Mouse (Mus musculus) G1E (cell line): ENCODE results near the gene Myom1. TPM values are rescaled to one million over a fixed set of nuclear protein-coding genes. Genes with fewer than 3 reads are reported as not detected.

Experiments used
- ATAC-seq: 2 replicates; pipeline ENCODE4 v1.8.0; 2016; ENCODE audit warnings: mild to moderate bottlenecking; ENCODE audit not compliant: insufficient number of reproducible peaks, poor library complexity, low FRiP score, severe bottlenecking; ENCODE audit errors: extremely low read depth
- DNase-seq: peaks from one replicate; pipeline ENCODE4 v3.0.0; 2012; ENCODE audit warnings: low spot score
- H3K27me3 ChIP-seq: 2 replicates; pipeline ENCODE4 v1.6.1; 2012; ENCODE audit warnings: mild to moderate bottlenecking, low read length, inconsistent platforms; ENCODE audit not compliant: insufficient read depth
- H3K36me3 ChIP-seq: replicated peaks from 2 replicates; pipeline ENCODE3; 2012; ENCODE audit warnings: mild to moderate bottlenecking, inconsistent platforms
- H3K4me1 ChIP-seq: 2 replicates; pipeline ENCODE4 v1.6.1; 2012; ENCODE audit warnings: low read depth, low read length, inconsistent platforms, mixed read lengths; ENCODE audit not compliant: insufficient read depth
- H3K4me3 ChIP-seq: 2 replicates; pipeline ENCODE4 v1.5.1; 2012; ENCODE audit warnings: low read depth, mild to moderate bottlenecking, inconsistent platforms, low read length, moderate library complexity, mixed read lengths
- H3K9me3 ChIP-seq: replicated peaks from 2 replicates; pipeline ENCODE4 v1.6.1; 2012; ENCODE audit warnings: inconsistent platforms
- CTCF ChIP-seq: IDR thresholded peaks from 2 replicates; pipeline ENCODE4 v1.5.1; 2012; ENCODE audit warnings: low read depth, low read length, inconsistent platforms, mixed read lengths
- GATA1 ChIP-seq: IDR thresholded peaks from 2 replicates; pipeline ENCODE4 v1.6.1; 2012; ENCODE audit warnings: borderline replicate concordance, low read length, inconsistent platforms, mixed read lengths
- GATA2 ChIP-seq: IDR thresholded peaks from 2 replicates; pipeline ENCODE4 v1.6.1; 2012; ENCODE audit warnings: low read depth, low read length, inconsistent platforms, borderline replicate concordance
- POLR2AphosphoS5 ChIP-seq: IDR thresholded peaks from 2 replicates; pipeline ENCODE4 v1.6.1; 2012; ENCODE audit warnings: low read depth, low read length, inconsistent platforms; ENCODE audit not compliant: insufficient replicate concordance
- TAL1 ChIP-seq: conservative IDR thresholded peaks from 2 replicates; pipeline ENCODE4 v1.6.1; 2012; ENCODE audit warnings: low read depth, low read length, inconsistent platforms, mixed read lengths
- polyA plus RNA-seq: library from polyadenylated mRNA; stranded (reverse); fragments of >175 nt; gene quantifications from 2 replicates; pipeline ENCODE4 v1.2.3, GENCODE M21; 2012
- total RNA-seq, 2 experiments: library from RNA; stranded (forward) in 1 of 2; stranded (reverse) in 1 of 2; fragments of 200-1000 nt in 1 of 2; fragments of >200 nt in 1 of 2; fragmentation: Nextera tagmentation in 1 of 2; gene quantifications; 2 replicates each; pipeline ENCODE4 v1.2.3; 2014 to 2017

Myom1 gene
- total and polyA plus RNA-seq, 3 experiments = 0.25 to 1.6 (median 0.71) TPM

DNA sequence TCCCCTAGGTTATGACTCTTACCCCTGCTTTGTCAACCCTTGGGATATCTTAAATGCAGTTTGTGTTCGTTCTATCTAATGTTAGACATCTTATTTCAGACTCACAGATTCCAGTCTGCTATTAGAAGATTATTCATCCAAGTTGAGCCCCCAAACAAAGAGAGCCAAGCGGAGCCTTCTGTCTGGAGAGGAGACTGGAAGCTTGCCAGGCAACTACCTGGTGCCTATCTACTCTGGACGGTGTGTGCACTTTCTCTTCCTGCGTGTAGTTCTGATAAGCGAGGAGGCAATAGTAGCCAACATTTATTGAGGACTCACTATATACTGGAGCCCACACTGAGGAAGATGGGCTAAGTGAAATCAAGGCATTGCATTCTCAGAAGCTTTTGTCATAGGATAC, 32.0 kb downstream of the Myom1 start:
- ATAC-seq = no peak
- H3K36me3 ChIP-seq = no peaks in the 10 kb centered on the region
- no peak overlapping the region for H3K4me3 ChIP-seq
- no peaks in the 10 kb centered on the region for H3K9me3 ChIP-seq
- peaks cover 17% of the 10 kb centered on the region for H3K27me3 ChIP-seq
- no peaks in the 10 kb centered on the region for H3K4me1 ChIP-seq
- no peak for TF ChIP-seq GATA1
- no peak for TF ChIP-seq GATA2
- no peak for TF ChIP-seq CTCF
- no peak for TF ChIP-seq POLR2AphosphoS5
- TF ChIP-seq TAL1 = no peak
- no peak for DNase-seq

DNA sequence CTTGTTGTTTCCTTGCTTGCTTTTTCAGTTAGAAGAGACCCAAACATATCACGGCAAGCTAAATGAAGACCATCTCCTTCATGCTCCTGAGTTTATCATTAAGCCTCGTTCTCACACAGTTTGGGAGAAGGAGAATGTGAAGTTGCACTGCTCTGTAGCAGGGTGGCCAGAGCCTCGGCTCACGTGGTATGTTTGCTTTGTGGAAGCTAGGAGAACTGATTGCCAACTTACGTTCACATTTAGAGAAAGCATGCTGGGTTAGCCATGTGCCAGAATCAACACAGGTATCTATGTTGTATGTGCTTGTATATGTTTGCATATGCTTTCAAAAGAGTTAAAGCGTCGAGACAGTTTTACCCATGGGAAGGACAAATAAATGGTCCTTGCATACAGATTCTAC, 34.8 kb downstream of the Myom1 start:
- no peaks in the 10 kb centered on the region for H3K36me3 ChIP-seq
- H3K9me3 ChIP-seq = no peaks in the 10 kb centered on the region
- no peak for TF ChIP-seq POLR2AphosphoS5
- TF ChIP-seq GATA1 = no peak
- no peak for TF ChIP-seq GATA2
- TF ChIP-seq TAL1 = no peak
- peaks cover 28% of the 10 kb centered on the region for H3K27me3 ChIP-seq
- DNase-seq (no peak), ATAC-seq (no peak)
- 0 out of 2 replicates have a peak, but pooled peaks cover 2% of the 10 kb centered on the region for H3K4me1 ChIP-seq
- H3K4me3 ChIP-seq = no peak overlapping the region

DNA sequence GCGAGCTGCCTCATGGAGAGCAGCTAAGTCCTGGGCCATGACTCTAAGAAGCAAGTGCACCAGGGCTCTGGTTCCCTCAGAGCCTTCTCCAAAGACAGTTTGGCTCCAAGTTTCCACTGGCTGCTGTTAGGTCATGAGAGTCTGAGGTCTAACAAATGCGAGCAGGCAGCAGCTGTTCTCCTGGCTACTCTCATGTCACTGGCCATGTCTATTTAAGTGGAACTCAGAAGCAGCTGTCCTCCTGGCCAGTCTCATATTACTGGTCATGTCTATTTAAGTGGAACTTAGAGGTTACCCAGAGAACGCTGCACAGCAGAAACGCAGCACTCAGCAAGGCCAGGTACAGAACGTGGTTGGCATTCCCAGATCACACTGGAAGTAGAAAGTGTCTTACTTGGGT, 36.4 kb downstream of the Myom1 start:
- Histone ChIP-seq H3K9me3 (no peaks in the 10 kb centered on the region), H3K4me3 (no peak overlapping the region), H3K4me1 (0 out of 2 replicates have a peak, but pooled peaks cover 2% of the 10 kb centered on the region), H3K27me3 (peaks cover 23% of the 10 kb centered on the region), H3K36me3 (no peaks in the 10 kb centered on the region)
- ATAC-seq (no peak), DNase-seq (no peak)
- TF ChIP-seq POLR2AphosphoS5 (no peak), TAL1 (no peak), CTCF (no peak), GATA1 (no peak), GATA2 (no peak)

DNA sequence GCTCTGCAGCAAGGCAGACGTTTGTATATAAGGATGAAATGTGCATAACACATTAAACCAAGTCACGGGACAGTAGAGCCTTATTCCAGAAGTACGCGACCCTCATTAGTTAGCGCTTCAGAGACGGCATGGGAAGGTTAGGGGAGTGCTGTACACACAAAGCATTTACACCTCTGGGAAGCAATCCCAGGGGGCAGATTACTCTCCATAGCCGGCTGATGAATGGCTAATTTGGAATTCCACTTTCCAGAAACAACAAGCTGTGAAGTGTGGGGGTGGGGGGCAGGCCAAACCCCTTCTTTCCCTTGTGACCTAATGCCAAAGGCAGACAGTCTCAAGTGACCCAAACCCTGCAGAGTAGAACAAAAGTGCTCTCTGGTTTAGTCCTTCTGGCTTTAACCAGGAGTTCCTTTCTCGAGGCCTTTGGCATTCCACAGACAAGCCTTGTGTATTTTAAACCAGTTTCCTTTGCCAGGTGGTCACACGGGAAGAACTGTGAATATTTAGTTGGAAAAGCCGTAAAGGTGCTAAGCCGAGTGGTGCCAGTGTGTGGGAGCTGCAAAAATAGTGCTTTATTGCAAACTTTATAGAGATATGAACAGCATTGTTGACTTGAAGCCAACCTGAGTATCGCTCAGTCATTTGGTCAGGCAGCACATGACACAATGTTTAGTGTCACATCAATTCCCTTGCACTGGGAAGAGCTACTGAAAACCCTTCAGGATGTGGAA, 37.6 kb downstream of the Myom1 start:
- Histone ChIP-seq H3K9me3 (no peaks in the 10 kb centered on the region), H3K4me1 (0 out of 2 replicates have a peak, but pooled peaks cover 2% of the 10 kb centered on the region), H3K36me3 (no peaks in the 10 kb centered on the region), H3K27me3 (peaks cover 26% of the 10 kb centered on the region), H3K4me3 (no peak overlapping the region)
- ATAC-seq = no peak
- TF ChIP-seq GATA2 (no peak), CTCF (no peak), TAL1 (no peak), POLR2AphosphoS5 (no peak), GATA1 (no peak)
- DNase-seq = no peak

DNA sequence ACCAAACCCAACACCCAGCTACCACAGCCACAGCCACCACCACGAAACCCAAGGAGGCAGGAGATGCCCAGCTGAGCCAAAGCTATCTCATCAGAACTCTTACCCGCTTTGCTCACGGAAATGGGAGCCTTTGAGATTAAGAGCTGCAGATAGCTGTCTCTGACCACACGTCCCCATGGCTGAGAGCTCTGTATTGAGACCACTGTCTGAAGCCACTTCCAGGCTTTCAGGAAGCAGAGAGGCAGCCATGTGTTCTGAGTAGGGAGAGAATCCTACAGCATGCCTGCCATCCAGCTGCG, 38.1 kb downstream of the Myom1 start:
- Histone ChIP-seq H3K27me3 (peaks cover 26% of the 10 kb centered on the region), H3K4me1 (0 out of 2 replicates have a peak, but pooled peaks cover 2% of the 10 kb centered on the region), H3K36me3 (no peaks in the 10 kb centered on the region), H3K9me3 (no peaks in the 10 kb centered on the region), H3K4me3 (no peak overlapping the region)
- no peak for DNase-seq
- TF ChIP-seq CTCF (no peak), GATA2 (no peak), POLR2AphosphoS5 (no peak), TAL1 (no peak), GATA1 (no peak)
- no peak; the same call in 1 of the 2 replicates for ATAC-seq

DNA sequence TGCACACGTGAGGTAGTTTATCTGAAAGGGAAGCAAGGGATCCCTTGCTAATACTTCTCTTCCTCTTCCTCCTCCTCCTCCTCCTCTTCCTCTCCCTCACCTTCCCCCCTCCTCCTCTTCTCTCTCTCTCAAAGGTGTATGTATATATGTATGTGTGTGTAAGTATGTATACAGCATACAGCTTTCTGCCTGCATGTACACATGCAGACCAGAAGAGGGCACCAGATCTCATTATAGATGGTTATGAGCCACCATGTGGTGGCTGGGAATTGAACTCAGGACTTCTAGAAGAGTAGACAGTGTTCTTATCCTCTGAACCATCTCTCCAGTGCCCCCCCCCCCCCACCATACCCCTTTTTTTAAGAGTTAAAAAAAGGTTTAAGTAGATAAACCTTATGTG, 40.2 kb downstream of the Myom1 start:
- Histone ChIP-seq H3K27me3 (peaks cover 19% of the 10 kb centered on the region), H3K36me3 (no peaks in the 10 kb centered on the region), H3K9me3 (no peaks in the 10 kb centered on the region), H3K4me3 (no peak overlapping the region), H3K4me1 (0 out of 2 replicates have a peak, but pooled peaks cover 2% of the 10 kb centered on the region)
- TF ChIP-seq CTCF (0 out of 2 replicates have a peak, but pooled peaks have one; percentile 18), POLR2AphosphoS5 (no peak)
- DNase-seq (no peak), ATAC-seq (no peak)

DNA sequence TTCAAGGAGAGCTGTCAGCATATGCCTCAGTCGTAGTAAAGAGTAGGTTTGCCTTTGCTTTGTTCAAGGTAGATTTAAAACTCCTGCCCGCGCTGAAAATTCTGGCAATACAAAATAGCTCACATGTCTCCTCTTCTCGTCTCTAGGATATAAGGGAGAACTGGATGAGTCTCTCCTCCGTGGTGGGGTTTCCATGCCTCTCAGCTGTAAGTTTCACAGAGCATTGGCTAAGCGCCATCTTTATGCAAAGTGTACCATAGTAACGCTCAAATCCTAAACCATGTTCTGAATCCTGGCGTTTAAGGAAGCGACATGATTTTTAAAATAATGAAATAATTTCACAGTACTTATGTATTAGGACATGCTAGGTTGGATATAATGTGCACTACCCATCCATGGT, 43.2 kb downstream of the Myom1 start:
- no peaks in the 10 kb centered on the region for H3K9me3 ChIP-seq
- DNase-seq (no peak), ATAC-seq (no peak)
- H3K4me3 ChIP-seq = no peak overlapping the region
- H3K4me1 ChIP-seq = 0 out of 2 replicates have a peak, but pooled peaks cover 2% of the 10 kb centered on the region
- no peaks in the 10 kb centered on the region for H3K36me3 ChIP-seq
- H3K27me3 ChIP-seq = peaks cover 10% of the 10 kb centered on the region
- TF ChIP-seq GATA1 (no peak), GATA2 (no peak), CTCF (no peak), TAL1 (no peak), POLR2AphosphoS5 (no peak)
